Mouse (Mus musculus): ENCODE results near the gene Pemt. TPM values are rescaled to one million over a fixed set of nuclear protein-coding genes. Genes with fewer than 3 reads are reported as not detected.

Gene Pemt
- polyA plus RNA-seq, 1 experiment from 2014 or later: 17.6 TPM

- Histone ChIP-seq H3K9ac (ENCODE audit: low read depth, low read length) (no peak overlapping the region), H3K36me3 (ENCODE audit: control insufficient read depth, insufficient read depth, low read length) (no peaks in the 10 kb centered on the region), H3K4me3 (ENCODE audit: low read depth, low read length) (no peak overlapping the region), H3K27ac (ENCODE audit: low read depth, low read length) (no peak overlapping the region), H3K4me2 (no peak overlapping the region), H3K9me3 (replicated peaks; ENCODE audit: control insufficient read depth, low read length) (no peaks in the 10 kb centered on the region), H3K4me1 (ENCODE audit: control insufficient read depth, insufficient read depth, low read length) (no peaks in the 10 kb centered on the region), H3K27me3 (ENCODE audit: control insufficient read depth, insufficient read depth, low read length) (no peaks in the 10 kb centered on the region; the same call in 1 of the 2 replicates)
- WGBS (ENCODE audit: insufficient replicate concordance): 38% methylated on average over 2 of the region's 2 CpGs
- ATAC-seq (replicated peaks; ENCODE audit: insufficient number of reproducible peaks, low FRiP score, low TSS enrichment): no peak
Observed at GRCm38 (mm10) chr11:60084589-60084988, 38.3 kb upstream of the Pemt start.

- H3K4me1 ChIP-seq (ENCODE audit: control insufficient read depth, insufficient read depth, low read length): no peaks in the 10 kb centered on the region; the same call in 1 of the 2 replicates
- no peak for ATAC-seq (replicated peaks; ENCODE audit: insufficient number of reproducible peaks, low FRiP score, low TSS enrichment)
- H3K27me3 ChIP-seq (ENCODE audit: control insufficient read depth, insufficient read depth, low read length): no peaks in the 10 kb centered on the region
- no peaks in the 10 kb centered on the region for H3K9me3 ChIP-seq (replicated peaks; ENCODE audit: control insufficient read depth, low read length)
- H3K4me2 ChIP-seq: no peak overlapping the region
- no peak overlapping the region for H3K27ac ChIP-seq (ENCODE audit: low read depth, low read length)
- no peak overlapping the region for H3K4me3 ChIP-seq (ENCODE audit: low read depth, low read length)
- 11% methylated on average over 4 of the region's 4 CpGs for WGBS (ENCODE audit: insufficient replicate concordance)
- no peaks in the 10 kb centered on the region for H3K36me3 ChIP-seq (ENCODE audit: control insufficient read depth, insufficient read depth, low read length)
- no peak overlapping the region for H3K9ac ChIP-seq (ENCODE audit: low read depth, low read length)
Observed at GRCm38 (mm10) chr11:60076790-60077189, 30.5 kb upstream of the Pemt start.

GRCm38 (mm10) chr11:60076183-60076582 lies 29.9 kb upstream of the Pemt start:
- no peaks in the 10 kb centered on the region for H3K36me3 ChIP-seq (ENCODE audit: control insufficient read depth, insufficient read depth, low read length)
- no peak overlapping the region for H3K27ac ChIP-seq (ENCODE audit: low read depth, low read length)
- no peak overlapping the region for H3K4me2 ChIP-seq
- no peak overlapping the region for H3K4me3 ChIP-seq (ENCODE audit: low read depth, low read length)
- 72% methylated on average over 3 of the region's 3 CpGs for WGBS (ENCODE audit: insufficient replicate concordance)
- ATAC-seq (replicated peaks; ENCODE audit: insufficient number of reproducible peaks, low FRiP score, low TSS enrichment): no peak
- no peaks in the 10 kb centered on the region for H3K9me3 ChIP-seq (replicated peaks; ENCODE audit: control insufficient read depth, low read length)
- no peaks in the 10 kb centered on the region; the same call in 1 of the 2 replicates for H3K4me1 ChIP-seq (ENCODE audit: control insufficient read depth, insufficient read depth, low read length)
- H3K9ac ChIP-seq (ENCODE audit: low read depth, low read length): no peak overlapping the region
- H3K27me3 ChIP-seq (ENCODE audit: control insufficient read depth, insufficient read depth, low read length): no peaks in the 10 kb centered on the region

GRCm38 (mm10) chr11:60073936-60074502 lies 27.7 kb upstream of the Pemt start:
- Histone ChIP-seq H3K27ac (ENCODE audit: low read depth, low read length) (no peak overlapping the region), H3K9me3 (replicated peaks; ENCODE audit: control insufficient read depth, low read length) (no peaks in the 10 kb centered on the region), H3K4me3 (ENCODE audit: low read depth, low read length) (no peak overlapping the region), H3K4me2 (no peak overlapping the region), H3K9ac (ENCODE audit: low read depth, low read length) (no peak overlapping the region), H3K36me3 (ENCODE audit: control insufficient read depth, insufficient read depth, low read length) (no peaks in the 10 kb centered on the region), H3K4me1 (ENCODE audit: control insufficient read depth, insufficient read depth, low read length) (no peaks in the 10 kb centered on the region; the same call in 1 of the 2 replicates), H3K27me3 (ENCODE audit: control insufficient read depth, insufficient read depth, low read length) (no peaks in the 10 kb centered on the region)
- 48% methylated on average over 15 of the region's 15 CpGs for WGBS (ENCODE audit: insufficient replicate concordance)
- ATAC-seq (replicated peaks; ENCODE audit: insufficient number of reproducible peaks, low FRiP score, low TSS enrichment): no peak

GRCm38 (mm10) chr11:60073121-60073520 lies 26.8 kb upstream of the Pemt start:
- no peak overlapping the region for H3K9ac ChIP-seq (ENCODE audit: low read depth, low read length)
- no peak overlapping the region for H3K27ac ChIP-seq (ENCODE audit: low read depth, low read length)
- no peaks in the 10 kb centered on the region; the same call in 1 of the 2 replicates for H3K4me1 ChIP-seq (ENCODE audit: control insufficient read depth, insufficient read depth, low read length)
- H3K9me3 ChIP-seq (replicated peaks; ENCODE audit: control insufficient read depth, low read length): no peaks in the 10 kb centered on the region
- no peak overlapping the region for H3K4me2 ChIP-seq
- H3K36me3 ChIP-seq (ENCODE audit: control insufficient read depth, insufficient read depth, low read length): no peaks in the 10 kb centered on the region
- no peak for ATAC-seq (replicated peaks; ENCODE audit: insufficient number of reproducible peaks, low FRiP score, low TSS enrichment)
- H3K4me3 ChIP-seq (ENCODE audit: low read depth, low read length): no peak overlapping the region
- H3K27me3 ChIP-seq (ENCODE audit: control insufficient read depth, insufficient read depth, low read length): no peaks in the 10 kb centered on the region

GRCm38 (mm10) chr11:60071221-60071620 lies 24.9 kb upstream of the Pemt start:
- WGBS (ENCODE audit: insufficient replicate concordance): 77% methylated on average over 6 of the region's 6 CpGs
- Histone ChIP-seq H3K27me3 (ENCODE audit: control insufficient read depth, insufficient read depth, low read length) (no peaks in the 10 kb centered on the region), H3K4me2 (no peak overlapping the region), H3K36me3 (ENCODE audit: control insufficient read depth, insufficient read depth, low read length) (no peaks in the 10 kb centered on the region), H3K4me1 (ENCODE audit: control insufficient read depth, insufficient read depth, low read length) (no peaks in the 10 kb centered on the region; the same call in 1 of the 2 replicates), H3K4me3 (ENCODE audit: low read depth, low read length) (no peak overlapping the region), H3K27ac (ENCODE audit: low read depth, low read length) (no peak overlapping the region), H3K9ac (ENCODE audit: low read depth, low read length) (no peak overlapping the region), H3K9me3 (replicated peaks; ENCODE audit: control insufficient read depth, low read length) (no peaks in the 10 kb centered on the region)
- no peak for ATAC-seq (replicated peaks; ENCODE audit: insufficient number of reproducible peaks, low FRiP score, low TSS enrichment)

GRCm38 (mm10) chr11:60070599-60070998 lies 24.3 kb upstream of the Pemt start:
- H3K27me3 ChIP-seq (ENCODE audit: control insufficient read depth, insufficient read depth, low read length): no peaks in the 10 kb centered on the region
- no peaks in the 10 kb centered on the region for H3K36me3 ChIP-seq (ENCODE audit: control insufficient read depth, insufficient read depth, low read length)
- no peak overlapping the region for H3K4me3 ChIP-seq (ENCODE audit: low read depth, low read length)
- no peak overlapping the region for H3K4me2 ChIP-seq
- ATAC-seq (replicated peaks; ENCODE audit: insufficient number of reproducible peaks, low FRiP score, low TSS enrichment): no peak
- no peak overlapping the region for H3K27ac ChIP-seq (ENCODE audit: low read depth, low read length)
- 36% methylated on average over 8 of the region's 8 CpGs for WGBS (ENCODE audit: insufficient replicate concordance)
- no peak overlapping the region for H3K9ac ChIP-seq (ENCODE audit: low read depth, low read length)
- no peaks in the 10 kb centered on the region; the same call in 1 of the 2 replicates for H3K4me1 ChIP-seq (ENCODE audit: control insufficient read depth, insufficient read depth, low read length)
- no peaks in the 10 kb centered on the region for H3K9me3 ChIP-seq (replicated peaks; ENCODE audit: control insufficient read depth, low read length)

GRCm38 (mm10) chr11:60068631-60069030 lies 22.3 kb upstream of the Pemt start:
- ATAC-seq (replicated peaks; ENCODE audit: insufficient number of reproducible peaks, low FRiP score, low TSS enrichment): no peak
- no peak overlapping the region for H3K4me3 ChIP-seq (ENCODE audit: low read depth, low read length)
- H3K36me3 ChIP-seq (ENCODE audit: control insufficient read depth, insufficient read depth, low read length): no peaks in the 10 kb centered on the region
- H3K4me2 ChIP-seq: no peak overlapping the region
- H3K9ac ChIP-seq (ENCODE audit: low read depth, low read length): no peak overlapping the region
- H3K27me3 ChIP-seq (ENCODE audit: control insufficient read depth, insufficient read depth, low read length): no peaks in the 10 kb centered on the region
- no peaks in the 10 kb centered on the region for H3K9me3 ChIP-seq (replicated peaks; ENCODE audit: control insufficient read depth, low read length)
- H3K4me1 ChIP-seq (ENCODE audit: control insufficient read depth, insufficient read depth, low read length): no peaks in the 10 kb centered on the region
- H3K27ac ChIP-seq (ENCODE audit: low read depth, low read length): no peak overlapping the region

GRCm38 (mm10) chr11:60067646-60068045 lies 21.4 kb upstream of the Pemt start:
- Histone ChIP-seq H3K4me1 (ENCODE audit: control insufficient read depth, insufficient read depth, low read length) (no peaks in the 10 kb centered on the region), H3K27me3 (ENCODE audit: control insufficient read depth, insufficient read depth, low read length) (no peaks in the 10 kb centered on the region), H3K9me3 (replicated peaks; ENCODE audit: control insufficient read depth, low read length) (no peaks in the 10 kb centered on the region), H3K9ac (ENCODE audit: low read depth, low read length) (no peak overlapping the region), H3K4me2 (no peak overlapping the region), H3K36me3 (ENCODE audit: control insufficient read depth, insufficient read depth, low read length) (no peaks in the 10 kb centered on the region), H3K4me3 (ENCODE audit: low read depth, low read length) (no peak overlapping the region), H3K27ac (ENCODE audit: low read depth, low read length) (no peak overlapping the region)
- 87% methylated on average over 4 of the region's 4 CpGs for WGBS (ENCODE audit: insufficient replicate concordance)
- no peak for ATAC-seq (replicated peaks; ENCODE audit: insufficient number of reproducible peaks, low FRiP score, low TSS enrichment)

All from heart, embryonic 11.5 days (tissue).